Mouse (Mus musculus) urinary bladder, postnatal 25 days (tissue): ENCODE measurements around the gene Met.

ENCODE experiments used
- DNase-seq: peaks from one replicate; pipeline ENCODE4 v3.0.0; 2022; ENCODE audit warnings: low spot score

The Met gene

DNA sequence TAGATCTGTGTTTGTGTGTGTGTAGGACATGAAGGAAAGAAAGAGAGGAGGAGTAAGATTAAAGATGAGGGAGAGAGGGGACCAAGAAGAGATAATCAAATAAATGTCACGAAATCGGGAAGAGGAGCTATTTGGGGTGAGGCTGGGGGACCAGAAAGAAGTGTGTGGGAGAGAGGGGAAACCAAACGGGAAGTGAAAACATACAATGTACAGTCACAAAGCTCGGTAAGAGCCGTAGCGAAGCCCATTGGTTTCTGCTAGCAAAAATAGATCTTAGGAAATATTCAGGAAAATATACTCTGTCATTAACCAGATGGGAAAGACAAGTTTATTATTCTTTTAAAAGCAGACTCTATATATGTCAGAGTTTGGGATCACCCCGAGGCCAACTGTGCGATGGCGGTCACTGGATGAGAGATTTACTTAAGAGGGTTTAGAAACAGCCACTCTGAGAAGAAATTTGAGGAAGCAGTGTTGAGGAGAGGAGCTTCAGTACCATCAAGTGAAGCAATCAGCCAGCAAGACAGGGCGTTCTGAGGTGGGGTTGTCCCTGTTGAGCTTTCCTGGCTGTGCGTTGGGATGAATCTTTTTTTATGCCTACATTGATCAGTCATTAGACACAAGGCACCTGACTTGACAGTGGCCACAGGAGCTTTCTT lies 147.9 kb downstream of the Met start:
- DNase-seq, result no peak

- DNase-seq, result no peak
Observed at GRCm38 (mm10) chr6:17612652-17613051, 149.1 kb downstream of the Met start.

GRCm38 (mm10) chr6:17620823-17621222 lies 157.2 kb downstream of the Met start:
- DNase-seq, result no peak

- DNase-seq, result no peak
Observed at GRCm38 (mm10) chr6:17621436-17621835, 157.8 kb downstream of the Met start.
